Mouse (Mus musculus): ENCODE data around the gene Gm5737.

Gene Gm5737

GRCm38 (mm10) chr7:120811834-120812415, at the start of gene Gm5737:
Gene Gm5737 (plus strand): TSS chr7:120812365.
- DNase-seq: no peak

- DNase-seq: no peak
These were observed 44.8 kb upstream of the Gm5737 start for GRCm38 (mm10) chr7:120767369-120767768.

- DNase-seq: no peak
These were observed 40.8 kb upstream of the Gm5737 start for GRCm38 (mm10) chr7:120771389-120771788.

GRCm38 (mm10) chr7:120778012-120778411, 34.2 kb upstream of the Gm5737 start:
- DNase-seq: no peak

DNA sequence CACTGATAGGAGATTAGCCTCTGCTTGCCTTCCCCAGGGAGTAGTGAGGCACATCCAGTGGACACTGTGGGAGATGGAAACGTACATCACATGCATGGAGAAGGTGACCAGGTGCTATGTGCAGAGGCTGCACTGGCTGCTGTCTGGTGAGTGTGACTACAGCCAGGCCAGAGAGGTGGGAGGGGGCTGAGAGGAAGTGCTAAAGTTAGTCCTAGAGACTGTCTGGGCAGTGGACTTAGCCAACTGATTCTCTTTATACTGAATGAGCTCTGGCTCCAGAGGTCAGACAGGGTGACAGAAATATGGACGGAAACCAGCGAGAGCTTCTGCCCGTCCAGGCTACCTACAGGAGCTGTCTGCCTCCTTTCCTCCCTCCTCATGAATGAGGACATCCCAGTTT, 16.6 kb upstream of the Gm5737 start:
- peak; percentile 93 for DNase-seq

DNA sequence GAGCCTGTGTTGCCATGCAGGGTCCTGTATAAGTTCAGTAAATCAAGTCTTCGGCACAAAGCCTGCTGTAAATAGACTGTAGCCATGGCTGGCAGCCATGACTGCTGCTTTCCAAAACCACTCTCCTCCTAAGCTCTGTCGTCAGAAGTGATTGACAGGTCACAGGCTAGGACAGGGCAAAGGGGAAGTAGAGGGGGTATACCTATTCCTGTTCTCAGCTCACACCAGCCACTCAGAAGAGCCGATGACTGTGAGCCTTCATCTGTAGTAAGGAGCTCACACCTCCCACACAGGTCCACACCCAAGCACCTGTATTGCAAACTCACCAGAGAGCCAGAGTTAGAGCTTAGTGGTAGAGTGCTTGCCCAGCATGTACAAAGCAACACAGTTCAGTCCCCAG, 15.8 kb upstream of the Gm5737 start:
- DNase-seq: no peak

- DNase-seq: no peak
These were observed 8.9 kb upstream of the Gm5737 start for GRCm38 (mm10) chr7:120803268-120803667.

DNA sequence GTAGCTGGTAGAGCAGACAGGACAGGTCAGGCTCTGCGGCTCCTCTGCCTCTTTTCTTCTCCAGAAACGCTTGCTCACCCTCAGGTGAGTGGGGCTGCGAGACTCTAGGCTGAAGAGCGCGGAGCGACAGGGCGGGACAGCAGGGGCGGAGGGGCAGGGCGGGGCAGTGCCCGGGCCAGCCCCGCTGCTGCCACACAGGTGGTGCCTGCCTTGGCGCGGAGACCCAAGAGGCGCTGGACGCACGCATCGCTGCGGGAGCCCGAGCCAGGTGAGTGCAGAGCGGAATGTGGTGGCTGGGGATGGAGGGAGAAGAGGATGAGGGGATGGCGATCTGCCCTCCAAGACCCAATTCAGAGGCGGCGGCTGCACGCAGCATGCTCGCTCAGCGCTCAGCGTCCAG, 2.5 kb upstream of the Gm5737 start:
- no peak for DNase-seq

DNA sequence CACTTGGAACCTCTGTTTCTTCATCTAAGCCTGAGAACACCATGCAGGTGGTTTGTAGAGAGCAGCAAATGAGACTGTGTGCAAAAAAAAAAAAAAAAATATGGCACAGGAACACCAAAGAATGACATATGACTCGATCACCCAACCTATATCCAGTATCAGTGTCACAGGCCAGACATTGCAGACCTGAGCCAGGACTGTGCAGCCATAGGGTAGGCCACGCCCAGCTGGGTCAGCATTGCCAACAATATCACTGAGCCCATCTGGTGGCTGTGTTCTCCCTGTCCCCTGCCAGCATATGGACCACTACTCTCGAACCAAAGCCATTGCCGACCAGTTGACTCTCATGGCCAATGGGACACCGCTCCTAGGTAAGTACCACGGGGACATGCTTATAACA, 5.4 kb downstream of the Gm5737 start:
- no peak for DNase-seq

DNA sequence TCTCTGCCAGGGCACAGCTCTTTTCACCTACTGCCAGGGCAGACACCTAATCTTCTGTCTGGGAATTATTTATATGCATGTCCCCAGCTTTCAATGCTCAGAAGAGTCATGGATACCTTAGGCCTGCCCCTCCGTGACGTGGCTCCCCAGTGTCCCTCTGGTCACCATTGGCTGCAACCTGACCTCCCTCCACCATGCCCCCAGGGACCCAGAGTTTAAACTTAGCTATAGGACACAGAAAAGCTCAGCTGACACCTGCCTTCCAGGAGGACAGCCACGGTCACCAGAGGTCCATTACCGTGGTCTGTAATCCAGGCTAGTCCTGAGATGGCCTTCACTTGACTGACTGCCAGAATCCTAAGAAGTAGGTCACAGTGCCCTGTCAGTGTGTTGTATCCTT, 7.2 kb downstream of the Gm5737 start:
- no peak for DNase-seq

- DNase-seq: peak; percentile 92
These were observed 11.1 kb downstream of the Gm5737 start for GRCm38 (mm10) chr7:120823248-120823647.

DNA sequence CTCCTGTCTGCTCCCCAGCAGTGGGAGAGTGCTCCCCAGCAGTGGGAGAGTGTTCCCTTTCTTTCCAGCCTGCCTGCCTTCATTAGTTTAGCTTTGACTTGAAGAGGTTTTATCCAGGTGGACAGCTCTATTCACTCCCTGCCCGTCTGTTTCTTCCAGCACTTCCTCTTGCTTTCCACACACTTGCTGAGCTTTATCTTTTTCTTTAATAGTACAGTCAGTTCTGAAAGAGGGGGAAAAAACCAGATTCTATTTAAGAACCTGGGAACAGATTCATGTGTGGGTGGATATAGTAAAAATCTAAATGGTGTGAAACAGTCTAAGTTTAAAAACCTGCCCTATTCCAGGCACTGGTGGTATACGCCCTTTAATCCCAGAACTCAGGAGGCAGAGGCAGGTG, 12.9 kb downstream of the Gm5737 start:
- DNase-seq: no peak

- DNase-seq: no peak
These were observed 14.2 kb downstream of the Gm5737 start for GRCm38 (mm10) chr7:120826408-120826807.

- peak; percentile 99 for DNase-seq
These were observed 18.5 kb downstream of the Gm5737 start for GRCm38 (mm10) chr7:120830431-120831381.

- no peak for DNase-seq
These were observed 22.3 kb downstream of the Gm5737 start for GRCm38 (mm10) chr7:120834426-120834825.

GRCm38 (mm10) chr7:120834863-120835372, 22.8 kb downstream of the Gm5737 start:
- DNase-seq: peak; percentile 98

DNA sequence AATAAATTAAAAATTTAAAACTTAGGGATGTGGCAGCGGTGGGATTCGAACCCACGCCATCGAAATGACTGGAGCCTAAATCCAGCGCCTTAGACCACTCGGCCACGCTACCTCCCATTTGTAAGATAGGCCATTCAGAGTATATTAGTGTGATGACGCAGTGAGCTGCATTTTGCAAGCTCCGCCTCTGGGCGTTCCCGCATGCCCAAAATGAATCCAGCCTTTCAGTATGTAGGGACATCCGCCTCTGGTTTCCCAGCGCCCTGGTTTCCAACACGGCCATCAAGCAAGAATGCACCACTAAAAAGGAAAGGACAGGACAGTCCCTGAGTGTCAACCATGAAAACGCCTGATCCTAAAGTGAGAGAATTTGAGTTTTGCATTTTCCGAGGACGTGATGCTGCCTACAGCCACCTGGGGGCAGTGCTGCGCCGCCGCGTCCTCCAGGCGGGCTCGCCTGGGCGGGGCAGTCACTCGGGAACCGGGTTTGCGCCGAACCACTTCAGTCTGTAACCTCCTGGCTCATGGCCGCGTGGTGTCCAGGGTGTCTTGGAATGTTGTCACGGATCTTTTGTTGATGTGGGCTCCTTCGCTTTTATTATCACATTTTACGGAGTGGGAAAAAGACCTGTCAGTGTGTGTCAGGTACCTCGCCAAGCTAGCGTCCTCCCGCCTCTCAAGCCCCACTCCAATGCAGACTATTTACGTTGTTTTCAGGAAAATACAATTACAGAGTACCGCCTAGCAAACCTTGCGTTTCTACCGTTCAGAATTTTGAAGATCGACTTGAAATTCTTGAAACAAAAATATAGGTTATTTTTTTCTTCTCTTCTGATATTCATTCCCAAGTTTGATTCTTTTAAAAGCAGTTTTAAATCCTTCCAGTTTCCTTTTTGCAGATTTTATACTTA, 23.5 kb downstream of the Gm5737 start:
- peak; percentile 99 for DNase-seq

DNA sequence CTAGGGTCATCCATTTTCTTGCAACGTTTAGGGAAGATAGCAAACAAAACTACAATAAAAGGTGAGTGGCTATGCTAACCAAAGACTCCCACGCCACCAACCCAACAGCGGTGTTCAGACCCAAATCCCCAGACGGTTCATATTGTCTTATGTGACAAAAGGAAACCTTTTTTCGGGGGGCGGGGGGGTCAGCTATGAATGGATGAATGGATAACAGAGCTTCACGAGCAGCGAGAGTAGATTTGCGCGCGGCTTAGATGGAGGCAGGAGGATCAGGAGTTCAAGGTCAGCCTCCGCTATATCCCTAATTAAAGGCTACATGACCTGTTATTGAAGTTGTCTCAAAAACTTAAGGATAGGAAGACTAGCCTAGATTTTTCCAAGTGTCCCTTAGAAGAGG, 24.2 kb downstream of the Gm5737 start:
- DNase-seq: no peak

DNA sequence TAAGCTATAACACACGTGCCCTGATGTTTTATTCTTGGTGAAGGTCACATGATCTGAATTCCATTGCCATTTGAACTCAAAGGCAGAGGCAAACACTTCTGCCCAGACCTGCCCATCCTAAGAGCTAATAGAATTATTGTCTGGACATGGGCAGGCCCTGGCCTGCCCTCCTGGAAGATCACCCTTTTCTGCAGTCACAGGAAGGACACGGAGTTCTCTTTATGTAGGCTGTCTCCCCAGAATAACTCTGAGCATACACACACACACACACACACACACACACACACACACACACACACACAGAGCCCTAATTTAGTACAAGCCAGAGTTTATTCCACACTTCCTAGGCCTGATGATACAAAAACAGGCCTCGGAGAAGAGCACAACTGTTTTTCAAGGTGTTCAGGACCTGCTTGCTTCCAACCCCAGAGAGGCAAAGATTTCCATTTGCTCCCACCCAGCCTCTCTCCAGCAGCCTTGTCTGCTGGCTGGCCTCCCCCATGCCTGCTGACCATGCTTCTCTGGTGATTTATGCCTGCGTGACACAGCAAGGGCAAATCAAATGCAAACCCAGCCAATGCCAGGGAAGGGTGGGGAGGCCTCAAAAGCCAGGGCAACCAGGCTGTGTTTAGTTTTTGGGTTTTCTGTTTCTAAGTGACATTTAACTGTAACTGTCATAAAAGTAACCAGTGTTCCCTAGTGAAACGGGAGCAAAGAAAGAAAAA, 26.4 kb downstream of the Gm5737 start:
- no peak for DNase-seq

GRCm38 (mm10) chr7:120839786-120840185, 27.6 kb downstream of the Gm5737 start:
- no peak for DNase-seq

- DNase-seq: peak; percentile 99
These were observed 30.3 kb downstream of the Gm5737 start, which contains the start of gene Eef2k for GRCm38 (mm10) chr7:120842345-120843036. Gene Eef2k (plus strand): TSS chr7:120842831.

Measured in heart, adult 11 months (tissue).